Mouse (Mus musculus) ovary, adult 18-20 months (tissue): Measurements from ENCODE around the gene Usp36.

Experiments
- DNase-seq: peaks from one replicate; pipeline ENCODE4 v3.0.0; 2022; ENCODE audit warnings: low spot score, mixed read lengths

The Usp36 gene

DNA sequence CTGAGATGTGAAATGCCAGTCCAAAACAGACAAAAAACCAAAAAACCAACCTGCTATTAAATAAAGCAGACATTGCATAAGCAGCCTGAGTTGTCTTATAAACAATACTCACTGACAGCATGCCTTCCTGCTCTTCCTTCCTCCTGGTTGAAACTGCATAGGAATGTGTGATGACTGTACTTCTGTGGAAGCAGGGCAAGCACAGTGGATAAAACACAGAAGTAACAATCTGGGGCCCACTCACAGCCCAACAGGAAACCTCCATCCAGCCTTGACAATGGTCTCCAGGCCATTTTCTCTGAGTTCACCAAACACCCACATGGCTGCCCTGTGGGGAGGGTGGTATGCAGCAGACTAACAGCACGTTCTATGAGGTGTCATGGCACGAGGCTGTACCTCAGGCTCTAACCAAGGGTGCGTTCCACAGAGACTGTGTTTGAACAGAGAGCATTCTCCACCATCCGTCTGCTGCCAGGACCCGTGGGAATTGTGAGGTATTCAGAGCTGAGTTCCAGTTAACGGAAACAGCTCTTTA, 67.6 kb downstream of the Usp36 start:
- DNase-seq: no peak

- no peak for DNase-seq
Observed at GRCm38 (mm10) chr11:118220561-118221262, 69.3 kb downstream of the Usp36 start.

- no peak for DNase-seq
Observed at GRCm38 (mm10) chr11:118219066-118219465, 71.0 kb downstream of the Usp36 start.

GRCm38 (mm10) chr11:118216468-118216867, 73.6 kb downstream of the Usp36 start:
- no peak for DNase-seq

DNA sequence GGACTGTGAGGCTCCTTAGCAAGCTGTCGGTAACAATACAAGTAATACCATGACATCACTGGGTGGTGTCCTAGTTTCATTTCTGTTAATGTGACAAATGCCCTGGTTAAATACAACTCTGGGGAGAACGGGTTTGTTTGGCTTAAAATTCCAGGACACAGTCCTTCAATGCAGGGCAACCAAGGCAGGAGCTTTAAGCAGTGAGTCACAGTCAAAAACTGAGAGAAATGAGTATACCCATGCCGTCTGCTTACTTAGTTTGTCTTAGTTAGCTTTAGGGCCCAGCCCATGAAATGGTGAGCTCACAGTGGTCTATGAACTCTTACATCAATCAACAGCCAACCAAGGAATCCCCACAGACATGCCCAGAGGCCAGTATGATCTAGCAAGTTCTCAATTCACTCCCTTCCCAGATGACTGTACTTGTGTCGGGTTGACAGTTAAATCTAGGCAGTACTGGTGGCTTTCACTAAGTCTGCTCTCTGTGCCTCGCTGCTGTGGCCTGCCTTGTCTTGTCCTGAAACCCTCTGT, 74.1 kb downstream of the Usp36 start:
- no peak for DNase-seq

- DNase-seq: no peak
Observed at GRCm38 (mm10) chr11:118212636-118213112, 77.4 kb downstream of the Usp36 start.

DNA sequence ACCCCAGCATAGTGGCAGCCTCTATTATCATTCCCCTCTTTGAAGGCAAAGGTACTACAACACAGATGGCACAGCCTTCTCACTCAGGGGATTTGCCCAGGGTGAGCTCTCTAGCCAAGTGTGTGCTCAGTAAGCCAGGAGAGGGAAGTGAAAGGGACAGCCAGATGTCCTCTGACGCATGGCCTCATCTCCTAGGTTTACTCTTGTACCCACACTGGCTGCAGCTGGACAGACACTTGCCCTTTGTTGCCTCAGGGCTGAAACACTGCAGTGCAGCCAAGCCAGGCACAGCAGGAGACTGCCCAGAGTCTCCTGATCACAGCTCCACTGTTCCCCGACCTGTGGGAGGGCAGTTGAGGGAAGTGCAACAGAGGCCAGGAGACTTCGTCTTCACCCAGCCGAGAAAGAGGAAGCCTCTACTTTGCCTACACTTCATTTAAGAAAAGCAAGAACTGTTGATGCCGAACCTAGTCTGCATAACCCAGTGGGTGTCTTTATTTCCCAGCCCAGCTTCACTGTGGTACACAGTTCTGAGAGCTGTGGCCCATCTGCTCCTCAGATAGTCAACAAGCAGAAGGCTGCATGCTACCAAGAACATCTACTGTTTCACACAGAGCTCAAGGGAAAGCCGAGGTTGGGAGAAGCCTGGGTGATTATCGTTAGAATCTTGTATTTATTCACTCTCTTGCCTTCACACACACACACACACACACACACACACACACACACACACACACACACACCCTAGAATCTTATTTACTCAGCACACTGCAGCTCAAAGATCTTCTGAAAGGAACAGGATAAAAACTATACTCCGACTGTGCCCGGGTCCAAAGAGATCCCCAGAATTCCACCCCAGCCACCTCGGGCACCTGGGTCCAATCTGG, 78.1 kb downstream of the Usp36 start:
- no peak for DNase-seq

- no peak for DNase-seq
Observed at GRCm38 (mm10) chr11:118210962-118211361, 79.1 kb downstream of the Usp36 start.

GRCm38 (mm10) chr11:118210116-118210515, 79.9 kb downstream of the Usp36 start:
- no peak for DNase-seq
